Mouse (Mus musculus): ENCODE data around the gene Arhgap19.
A peak's percentile ranks its signal among the peaks of the same experiment; 100 is the strongest.
"Not testable (repeated sequence)": the region's sequence is repeated elsewhere in the genome, so short reads cannot be mapped to it uniquely, and the experiment has no call there.

Arhgap19 gene

DNA sequence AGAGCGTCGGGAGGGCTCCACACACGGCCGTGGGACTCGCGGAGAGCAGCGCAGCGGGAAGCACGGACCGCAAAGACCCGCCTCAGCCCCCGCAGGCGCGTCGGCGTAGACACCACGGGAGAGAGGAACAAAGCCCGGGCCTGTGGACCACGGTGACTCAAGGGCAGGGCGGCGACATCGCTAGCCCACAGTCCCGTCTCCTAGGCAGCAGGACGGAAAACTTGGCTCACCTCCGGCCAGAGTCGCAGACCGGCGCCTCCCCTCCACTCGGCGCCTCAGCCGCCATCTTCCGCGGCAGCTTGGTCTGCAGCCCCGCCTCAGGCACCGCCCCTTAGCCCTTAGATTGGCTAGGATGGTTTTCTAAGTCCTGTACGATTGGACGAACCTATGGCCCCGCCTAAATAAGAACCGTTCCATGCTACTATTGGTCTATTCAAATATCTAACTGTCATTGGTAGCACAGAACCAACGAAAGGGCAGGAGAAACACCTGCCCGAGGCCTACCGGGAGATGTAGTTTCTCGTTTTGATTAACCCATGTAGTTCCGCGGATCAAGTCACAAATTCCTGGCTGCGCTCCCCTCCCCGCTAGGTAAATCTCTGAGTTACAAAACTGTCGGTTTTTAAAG is at the start of gene Arhgap19:
Gene Arhgap19, minus strand, starts transcription at position 306 of the 628 bp plus-strand sequence.
- DNase-seq: peak; percentile 83 to 88

DNA sequence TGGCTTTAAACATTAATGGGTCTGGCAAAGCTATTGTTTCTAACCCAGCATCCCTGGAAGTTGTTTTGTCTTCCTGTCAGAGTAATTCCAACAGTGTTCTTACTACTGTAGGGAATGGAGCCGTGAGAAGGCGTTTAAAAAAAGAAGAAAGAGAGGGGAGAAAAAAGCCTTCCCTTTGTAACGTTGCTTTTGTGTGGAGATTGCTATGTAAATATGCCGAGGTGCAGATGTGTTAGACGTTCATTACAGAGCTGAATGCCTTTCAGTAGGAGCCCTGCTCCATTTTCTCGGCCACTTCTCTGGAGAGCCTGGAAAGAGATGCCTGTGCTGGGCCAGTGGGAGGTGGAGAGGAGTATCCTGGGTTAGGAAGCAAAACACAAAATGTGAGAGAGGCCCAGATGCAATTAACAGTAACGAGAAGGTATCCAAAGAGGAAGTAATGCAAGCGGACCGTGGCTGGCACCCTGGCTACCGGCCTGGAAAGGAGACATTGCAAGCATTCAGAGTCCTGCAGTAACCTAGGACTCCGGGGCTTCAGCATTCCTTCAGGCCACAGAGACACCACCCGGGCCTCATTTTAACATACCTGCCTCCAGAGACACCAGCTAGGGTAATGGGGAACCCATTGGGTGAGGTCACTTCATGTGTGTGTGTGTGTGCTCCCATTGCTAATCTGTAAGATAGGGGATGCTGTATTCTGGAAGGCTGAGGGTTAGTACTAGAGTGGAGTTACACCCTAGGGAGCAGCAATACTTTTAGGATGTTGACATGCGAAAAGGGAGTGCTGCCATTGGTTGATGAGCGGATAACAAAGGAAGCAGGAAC is 49.1 kb upstream of the Arhgap19 start:
- no peak for DNase-seq

DNA sequence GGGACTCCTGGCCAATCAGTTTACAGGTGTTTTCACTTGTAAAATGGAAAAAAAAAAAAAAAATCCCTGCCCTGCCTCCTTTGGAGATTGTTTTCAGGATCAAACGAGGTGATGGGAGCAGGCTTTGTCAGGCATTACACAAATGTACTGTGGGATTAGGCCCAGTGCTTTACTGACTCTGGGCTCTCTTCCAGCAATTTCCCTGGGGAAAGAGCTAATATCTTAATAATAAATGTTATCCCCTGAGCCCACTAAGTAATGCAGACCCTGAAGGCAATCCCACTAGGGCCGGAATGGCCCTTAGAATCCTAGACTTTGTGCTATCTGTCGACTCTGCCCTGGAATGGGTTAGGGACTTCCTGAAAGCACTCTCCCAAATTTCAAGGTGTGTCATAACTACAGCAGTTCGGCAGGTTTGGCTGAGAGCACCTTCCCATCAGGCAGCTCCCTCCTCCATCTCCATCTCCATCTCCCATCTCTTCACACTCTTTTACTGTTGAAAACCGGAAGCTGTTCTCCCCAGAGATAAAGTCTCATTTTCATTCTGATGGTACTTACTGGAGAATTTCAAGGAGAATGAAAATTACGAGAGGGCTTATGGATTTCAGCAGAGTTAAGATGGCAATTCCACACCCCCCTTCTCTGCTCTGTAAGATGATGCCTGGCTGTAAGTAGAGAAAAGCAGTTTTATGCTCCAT is 48.3 kb upstream of the Arhgap19 start:
- no peak for DNase-seq

DNA sequence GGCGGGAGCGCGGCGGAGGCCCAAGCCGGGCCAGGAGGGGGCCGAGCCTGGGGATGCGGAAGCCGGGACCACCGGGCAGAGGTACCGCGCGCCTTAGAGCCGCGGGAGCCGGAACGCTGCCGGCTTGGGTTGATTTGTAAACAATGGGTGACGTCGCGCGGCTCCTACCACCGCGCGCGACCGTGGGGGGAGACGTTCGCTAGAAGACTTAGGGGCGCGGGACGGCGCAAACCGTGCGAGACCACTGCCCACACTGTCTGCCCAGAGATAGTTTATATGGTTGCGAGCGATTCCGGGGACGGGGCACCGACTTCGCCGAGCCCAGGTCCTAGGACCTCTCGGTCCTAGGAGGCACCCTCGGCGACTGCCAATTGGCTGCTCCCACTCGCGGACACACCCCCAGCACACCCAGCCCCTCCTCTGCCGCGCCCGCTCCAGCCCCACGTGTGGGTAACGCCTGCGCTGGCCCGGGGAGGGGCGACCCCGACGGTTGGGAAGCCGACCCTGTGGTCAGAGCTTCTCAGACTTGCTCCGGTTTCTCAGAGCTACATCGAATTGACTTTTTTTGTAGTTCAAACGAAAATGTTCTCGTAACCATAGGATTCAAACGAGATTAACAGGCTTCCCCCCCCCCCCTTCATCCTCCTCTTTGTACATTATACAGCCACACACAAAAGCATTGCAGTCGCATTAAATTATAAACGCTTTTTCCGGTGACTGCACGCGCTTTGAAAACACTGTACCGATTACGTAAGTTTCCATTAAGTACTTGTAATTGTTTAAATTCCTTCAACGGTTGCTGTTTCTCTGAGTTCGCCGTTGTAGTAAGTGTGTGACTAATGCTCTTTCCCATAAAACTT is 46.4 kb upstream of the Arhgap19 start, which contains the start of gene Frat2:
Gene Frat2, minus strand, starts transcription at position 141 of the 860 bp plus-strand sequence.
- DNase-seq: peak; percentile 81 to 88

DNA sequence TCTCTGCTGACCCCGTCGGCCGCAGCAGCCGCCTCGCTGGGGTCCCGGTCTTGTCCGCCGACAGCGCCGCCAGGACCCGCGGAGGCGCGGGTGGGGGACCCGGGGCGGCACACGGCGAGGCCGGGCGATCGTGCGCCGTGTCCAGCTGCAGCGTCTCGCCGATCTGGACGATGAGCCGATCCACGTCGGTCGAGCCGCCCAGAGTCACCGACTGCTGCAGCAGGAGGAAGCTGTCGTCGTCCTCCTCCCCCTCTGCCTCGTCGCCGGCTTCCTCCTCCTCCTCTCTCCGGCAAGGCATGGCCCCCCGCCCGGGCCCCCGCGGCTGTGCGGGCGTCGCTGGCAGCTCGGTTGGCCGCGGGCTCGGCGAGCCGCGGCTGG is 45.8 kb upstream of the Arhgap19 start:
- not testable (repeated sequence) for DNase-seq

DNA sequence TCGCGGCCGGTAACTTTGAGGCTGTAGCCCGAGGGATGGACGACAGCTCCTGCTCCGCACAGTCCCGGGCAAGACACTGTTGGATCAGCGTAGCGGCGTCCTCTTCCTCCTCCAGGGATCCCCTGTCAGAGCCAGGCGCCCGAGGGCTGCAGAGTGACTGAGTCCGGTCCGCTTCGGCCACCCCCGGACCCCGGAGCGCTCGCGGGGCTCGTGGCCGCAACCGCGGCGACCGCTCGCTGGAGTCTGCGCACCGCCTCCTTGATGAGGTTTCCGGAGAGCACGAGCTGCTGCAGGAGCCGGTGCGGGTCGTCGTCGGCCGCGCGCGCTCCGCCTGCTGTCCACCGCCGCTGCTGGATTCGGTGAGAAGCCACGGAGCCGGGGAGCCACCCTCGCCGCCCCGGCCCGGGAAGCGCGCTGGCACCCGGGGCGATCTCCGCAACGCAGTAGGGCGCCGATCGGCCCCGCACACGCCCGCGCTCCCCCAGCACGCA is 45.3 kb upstream of the Arhgap19 start:
- DNase-seq: peak; percentile 17 to 42

DNA sequence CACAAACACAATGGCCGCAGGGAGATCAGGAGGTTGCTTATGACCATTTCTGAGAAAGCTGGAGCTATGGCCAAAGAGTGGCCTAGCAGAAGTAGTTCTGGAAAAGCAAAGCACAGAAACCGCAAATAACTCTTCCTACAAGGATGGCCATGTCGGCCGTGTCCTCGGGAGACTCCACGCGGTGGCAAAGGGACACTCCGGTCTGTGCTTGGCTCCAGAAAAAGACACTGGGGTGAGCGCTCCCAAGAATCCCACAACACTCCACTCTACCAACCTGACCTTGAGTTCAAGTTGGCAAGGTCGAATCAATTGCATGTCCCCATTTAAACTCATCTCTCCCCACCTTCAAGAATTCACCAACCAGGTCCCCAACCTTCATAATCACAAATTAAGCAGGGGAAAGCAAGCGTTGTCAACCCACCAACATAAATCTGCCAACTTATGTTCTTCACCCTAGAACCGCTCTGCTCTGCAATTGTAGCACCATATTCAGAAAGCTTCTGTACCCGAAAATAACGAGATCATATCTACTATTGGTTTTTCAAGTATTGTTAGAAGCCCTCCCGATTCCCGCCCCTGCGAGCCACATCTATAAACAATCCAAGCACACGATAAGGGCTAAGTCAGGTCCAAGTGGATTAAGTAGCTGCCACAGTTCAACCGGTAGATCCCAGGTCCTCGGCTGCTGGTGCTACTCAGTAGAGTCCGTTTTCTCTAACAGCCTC is 44.7 kb upstream of the Arhgap19 start:
- no peak for DNase-seq

DNA sequence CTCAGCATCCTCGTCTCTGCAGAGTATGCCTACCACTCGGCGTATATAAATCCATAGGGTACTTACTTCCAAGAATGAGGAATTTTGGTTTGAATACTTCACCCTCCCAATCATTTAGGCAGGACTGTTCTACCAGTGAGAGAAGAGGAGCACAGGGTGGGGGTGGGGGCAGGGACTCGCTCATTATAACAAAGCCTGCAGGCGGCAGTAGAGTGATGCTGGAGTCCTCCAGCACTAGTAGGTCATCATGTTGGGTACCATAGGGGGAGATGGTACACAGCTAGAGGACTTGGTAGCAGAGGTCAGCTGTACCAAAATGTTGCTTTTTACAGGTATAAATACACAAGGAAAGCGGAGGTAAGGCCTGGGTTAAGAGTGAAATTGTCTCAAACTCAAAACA is 42.5 kb upstream of the Arhgap19 start:
- DNase-seq: no peak

DNA sequence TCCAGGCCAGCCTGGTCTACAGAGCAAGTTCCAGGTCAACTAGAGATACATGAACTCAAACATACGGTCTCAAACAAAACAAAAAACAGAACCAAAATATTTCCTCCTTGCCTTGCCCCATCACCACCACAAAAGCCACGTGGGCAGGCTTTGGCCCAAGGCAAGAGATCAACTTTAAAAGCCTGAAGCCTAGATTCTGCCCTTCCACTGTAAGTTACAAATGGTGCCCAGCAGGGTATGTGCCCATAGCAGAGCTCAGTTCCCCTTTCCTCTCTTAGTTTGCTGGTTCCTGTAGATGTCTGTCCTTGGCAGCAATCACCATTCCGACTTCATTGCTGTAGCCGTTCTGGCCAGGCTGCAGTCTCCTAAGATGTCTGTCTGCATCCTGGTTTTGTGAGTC is 40.9 kb upstream of the Arhgap19 start:
- no peak for DNase-seq

DNA sequence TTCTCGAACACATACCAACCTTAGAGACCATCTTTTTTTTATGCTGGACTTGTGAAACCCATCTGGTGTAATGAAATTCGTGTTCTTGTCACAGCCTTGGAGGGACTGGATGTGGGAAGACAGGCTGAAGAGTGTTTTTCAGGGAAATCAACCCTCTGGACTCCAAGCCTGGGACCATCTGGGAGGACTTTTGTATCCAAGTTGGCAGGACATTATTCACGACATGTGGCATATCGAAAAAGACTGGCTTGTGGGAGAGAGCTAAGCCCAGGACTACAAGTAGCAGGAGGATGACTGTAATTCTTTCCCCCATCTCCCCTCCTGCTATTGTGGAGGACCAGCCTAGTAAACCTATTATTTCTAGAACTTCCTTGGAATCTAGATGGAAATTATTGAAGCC is 40.3 kb upstream of the Arhgap19 start:
- no peak for DNase-seq

DNA sequence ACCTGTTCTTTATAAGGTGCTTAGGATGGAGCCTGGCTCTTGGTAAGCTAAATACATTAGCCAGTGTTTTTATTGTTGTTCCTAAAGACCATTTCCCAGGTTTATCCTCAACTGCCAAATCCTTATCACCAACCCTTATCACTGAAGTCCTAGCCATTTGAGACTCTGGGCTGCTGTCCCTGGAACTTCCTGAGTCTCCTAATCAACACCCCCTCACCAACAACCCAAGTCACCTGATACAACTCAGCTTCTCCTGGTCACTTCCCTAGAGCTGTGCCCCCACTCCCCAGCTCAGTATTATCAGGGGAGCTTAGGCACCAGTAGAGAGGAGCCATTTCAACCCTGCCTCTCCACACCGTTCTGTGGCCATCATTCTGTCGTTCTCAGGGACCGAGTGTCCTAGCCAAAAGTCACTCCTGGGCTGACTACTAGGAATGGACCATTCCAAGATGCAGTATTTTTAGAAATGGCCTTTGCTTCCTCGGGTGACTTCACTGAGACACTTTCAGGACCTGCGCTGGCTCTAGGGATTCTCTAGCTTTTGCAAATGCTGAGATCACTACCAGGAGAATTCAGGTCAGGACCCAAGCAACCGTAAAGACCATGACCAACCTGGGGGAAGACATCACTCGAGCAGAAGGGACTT is 39.4 kb upstream of the Arhgap19 start:
- no peak for DNase-seq

DNA sequence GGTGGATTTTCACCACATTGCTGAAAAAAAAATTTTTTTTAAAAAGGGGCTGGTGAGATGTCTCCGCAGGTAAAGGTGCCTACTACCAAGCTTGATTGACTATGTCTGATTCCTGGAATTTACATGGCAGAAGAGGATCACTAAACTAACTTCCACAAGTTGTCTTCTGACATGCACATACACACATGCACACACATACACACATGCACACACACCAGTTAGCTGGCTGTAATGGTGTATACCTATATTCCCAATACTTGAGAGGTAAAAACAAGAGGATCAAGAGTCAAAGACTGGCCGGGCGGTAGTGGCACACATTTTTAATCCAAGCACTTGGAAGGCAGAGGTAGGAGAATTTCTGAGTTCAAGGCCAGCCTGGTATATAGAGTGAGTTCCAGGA is 37.8 kb upstream of the Arhgap19 start:
- no peak for DNase-seq

DNA sequence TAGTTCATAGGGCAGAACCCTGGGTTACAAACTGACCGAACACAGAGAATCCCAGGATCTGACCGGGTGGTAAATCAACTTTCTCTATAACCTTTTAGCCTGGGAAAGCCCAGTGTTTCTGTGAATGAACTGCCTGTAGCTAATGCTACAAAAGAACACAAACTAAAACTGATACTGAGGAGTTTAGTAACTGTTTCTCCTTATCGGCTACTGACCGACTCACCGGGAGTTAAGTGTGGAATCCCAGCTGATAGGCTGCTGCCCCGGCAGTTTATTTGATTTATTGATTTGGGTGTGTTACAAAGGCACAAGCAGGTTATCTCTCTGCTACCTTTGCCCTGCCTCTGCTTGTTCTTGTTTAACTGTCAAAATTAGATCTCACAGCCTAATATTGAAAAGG is 37.0 kb upstream of the Arhgap19 start:
- DNase-seq: no peak

DNA sequence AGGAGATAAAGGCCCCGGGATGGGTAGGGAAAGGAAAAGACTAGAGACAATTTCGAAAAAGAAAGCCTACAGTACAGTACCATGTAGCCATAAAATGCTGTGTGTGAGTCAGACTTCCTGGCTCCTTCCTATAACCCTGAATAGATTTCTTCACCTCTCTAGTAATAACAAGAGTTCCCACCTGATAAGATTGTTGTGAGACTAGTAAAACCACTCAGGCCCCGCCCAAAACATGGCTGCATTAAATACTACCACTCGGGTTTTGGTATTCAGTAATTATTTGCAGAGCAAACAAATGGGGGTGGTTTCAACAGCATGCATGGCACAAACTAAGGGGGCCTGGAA is 36.0 kb upstream of the Arhgap19 start:
- no peak for DNase-seq

DNA sequence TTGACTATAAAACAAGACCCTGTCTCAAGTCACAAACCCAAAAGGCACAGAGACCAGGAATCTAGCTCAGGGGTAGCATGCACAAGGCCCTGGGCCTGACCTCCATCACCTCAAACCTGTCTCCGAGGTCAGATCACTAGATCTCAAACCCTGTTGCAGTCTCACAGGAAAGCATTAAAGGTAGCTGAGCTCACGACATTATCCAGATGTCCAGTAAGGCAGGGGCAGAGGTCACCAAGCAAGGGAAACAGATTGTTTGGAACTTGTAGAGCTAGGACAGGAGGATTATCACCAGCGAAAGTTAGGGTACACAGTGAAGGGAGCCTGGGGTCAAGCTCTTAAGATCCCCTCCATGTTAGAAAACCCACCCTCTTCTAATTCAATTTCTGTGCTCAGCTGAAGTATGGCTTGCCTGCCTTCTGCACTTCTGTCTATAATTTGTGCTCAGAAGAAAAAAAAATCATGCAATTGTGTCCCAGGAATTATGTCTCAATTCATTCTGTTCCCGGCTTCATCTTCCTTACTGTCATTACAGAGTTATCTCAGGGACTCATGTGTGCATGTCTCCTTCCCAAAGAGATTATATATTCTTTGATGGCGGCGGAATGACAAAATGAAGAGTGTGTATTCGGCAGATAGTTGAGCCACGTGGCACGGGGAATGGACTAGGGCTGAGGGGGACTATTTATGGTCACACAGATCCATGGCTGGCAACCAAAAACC is 35.5 kb upstream of the Arhgap19 start:
- DNase-seq: no peak

DNA sequence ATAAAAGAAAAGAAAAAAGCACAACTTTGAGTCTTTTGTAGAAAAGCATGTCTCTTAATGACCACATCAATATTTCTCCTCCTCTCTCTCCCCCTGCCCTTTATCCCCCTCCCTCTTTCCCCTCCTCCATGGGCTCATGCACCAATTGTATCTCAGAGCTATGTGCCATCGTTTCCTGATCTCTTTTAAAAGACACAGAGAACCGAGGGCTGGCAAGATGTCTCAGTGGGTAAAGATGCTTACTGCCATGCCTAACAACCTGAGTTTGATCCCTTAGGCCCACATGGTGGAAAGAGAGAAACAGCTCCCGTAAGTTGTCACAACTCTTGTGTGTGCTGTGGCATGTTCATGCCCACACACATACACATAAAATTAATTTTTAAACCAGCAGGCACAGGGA is 34.9 kb upstream of the Arhgap19 start:
- DNase-seq: no peak

DNA sequence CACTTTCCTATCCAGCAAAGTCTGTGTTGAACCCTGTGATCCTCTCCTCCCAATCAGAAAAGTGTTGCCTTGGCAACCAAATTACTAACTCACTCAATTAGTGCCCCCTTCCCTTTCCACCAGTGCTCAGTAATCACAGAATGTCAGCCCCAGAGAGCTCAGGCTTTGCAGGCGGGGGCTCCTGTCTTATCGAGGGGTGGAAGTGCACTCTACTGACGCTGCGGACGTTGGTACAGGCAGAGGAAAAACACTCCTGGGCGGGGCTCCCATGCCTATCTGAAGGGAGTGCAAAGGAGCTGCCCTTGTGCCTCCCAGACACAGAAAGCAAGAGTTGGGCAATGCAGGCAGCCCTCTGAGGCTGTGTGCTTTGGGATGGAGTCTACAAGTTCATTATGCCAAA is 34.0 kb upstream of the Arhgap19 start:
- no peak for DNase-seq

DNA sequence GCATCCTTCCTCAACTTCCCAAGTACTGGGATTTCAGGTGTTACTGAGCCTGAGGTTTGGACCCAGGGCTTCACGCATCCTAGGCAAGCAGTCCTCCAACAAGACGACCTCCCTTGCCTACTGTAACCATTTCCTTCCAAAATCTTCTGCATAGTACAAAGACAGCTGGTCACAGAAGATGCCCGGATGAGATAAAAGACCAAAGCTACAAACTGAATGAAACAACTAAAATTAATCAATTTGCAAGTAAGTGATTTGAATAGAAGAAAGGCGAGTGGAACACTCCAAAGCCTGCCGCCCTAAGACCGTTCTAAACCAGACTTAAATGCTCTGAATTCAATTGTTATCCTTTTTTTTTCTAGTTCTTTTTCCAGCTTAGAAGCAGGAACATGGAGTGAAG is 33.6 kb upstream of the Arhgap19 start:
- DNase-seq: no peak

DNA sequence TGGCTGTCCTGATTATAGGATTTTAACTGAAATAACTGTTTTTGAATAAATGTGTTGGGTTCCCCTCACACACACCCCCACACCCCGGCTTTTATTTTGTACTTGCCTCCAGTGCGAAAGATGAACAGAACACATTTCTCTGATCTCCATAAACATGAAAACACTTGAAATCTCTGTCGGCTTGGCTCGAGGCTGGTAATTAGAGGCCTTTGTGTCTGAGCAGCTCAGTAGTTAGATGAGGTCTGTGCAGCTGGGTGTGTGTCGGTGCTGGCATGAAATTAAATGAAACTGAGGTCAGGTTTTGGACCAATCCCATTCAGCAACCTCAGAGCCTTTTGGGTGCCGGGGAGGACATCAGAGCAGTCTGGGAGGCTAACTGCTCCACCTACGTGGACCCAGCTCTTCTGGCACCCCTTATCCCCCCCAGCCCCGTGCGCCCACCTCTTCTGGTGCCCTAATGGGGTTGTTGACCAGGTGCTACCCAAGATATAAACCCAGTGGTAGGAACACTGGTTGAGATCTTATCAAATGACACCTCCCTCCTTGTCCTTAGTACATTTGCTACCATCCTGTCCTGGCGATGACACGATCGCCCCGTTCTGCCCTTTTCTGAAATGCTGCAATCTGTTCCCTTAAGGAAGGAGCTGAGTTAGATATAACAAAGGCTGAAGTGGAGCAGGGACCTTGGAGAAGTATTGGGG is 30.8 kb upstream of the Arhgap19 start:
- no peak for DNase-seq

DNA sequence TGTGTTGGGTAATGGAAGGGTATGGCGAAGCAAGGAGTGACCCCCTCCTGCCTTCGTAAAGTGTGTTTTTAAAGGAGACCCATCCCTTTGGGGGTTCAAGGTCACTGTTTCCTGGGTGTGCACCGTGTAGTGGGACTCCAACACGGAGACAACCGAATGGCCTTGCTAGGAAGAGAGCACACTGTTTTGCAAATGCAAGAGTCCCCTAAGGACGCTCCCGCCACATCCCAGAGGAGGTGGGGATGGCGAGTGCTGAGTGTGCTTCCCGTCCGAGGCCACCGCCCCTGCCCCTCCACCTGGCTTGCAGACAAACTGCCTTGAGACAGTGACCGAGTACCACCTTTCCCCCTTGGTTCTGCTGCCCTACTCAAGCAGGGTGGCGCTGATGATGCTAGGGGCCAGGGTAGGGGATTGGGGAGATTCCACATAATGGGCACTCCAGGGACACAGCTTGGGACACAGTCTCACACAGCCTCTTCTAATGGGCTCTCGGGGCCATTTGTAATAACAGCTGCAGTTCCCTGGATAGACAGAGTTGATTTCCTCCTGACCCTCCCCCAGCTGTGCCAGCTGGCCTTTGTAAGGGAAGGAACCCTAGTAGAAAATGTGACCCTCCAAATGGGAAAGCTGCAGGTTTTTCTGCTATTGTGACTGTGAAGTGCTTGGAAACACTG is 30.0 kb upstream of the Arhgap19 start:
- no peak for DNase-seq

Data from thymus, adult 18-20 months (tissue).